Mouse (Mus musculus): ENCODE measurements around the gene Cfl1.

DNA sequence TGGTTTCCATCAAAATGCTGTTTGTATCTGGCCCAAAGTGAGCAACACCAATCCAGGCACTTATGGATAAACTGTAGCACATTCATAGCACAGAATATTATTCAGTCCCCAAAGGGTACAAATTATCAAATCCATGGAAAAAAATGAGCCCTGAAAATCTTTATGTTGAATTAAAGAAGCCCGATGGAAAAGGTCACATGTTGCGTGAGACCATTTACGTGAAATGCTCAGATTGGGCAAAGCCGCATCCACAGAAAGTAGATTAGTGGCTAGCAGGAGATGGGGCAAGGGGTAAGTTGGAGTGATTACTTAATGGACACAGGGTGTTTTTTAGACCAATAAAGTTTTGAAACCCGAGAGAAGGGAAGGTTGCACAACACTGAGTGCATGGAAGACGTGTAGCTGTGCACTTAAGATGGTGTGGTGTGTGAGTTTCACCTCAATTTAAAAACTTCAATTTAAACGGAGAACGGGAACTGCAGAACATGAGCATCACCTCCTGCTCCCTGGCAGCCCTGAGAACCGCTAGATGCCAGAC, 45.8 kb upstream of the Cfl1 start:
- TF ChIP-seq CTCF (IDR thresholded peaks at IDR 0.05; ENCODE audit: low read depth, low read length) (no peak), GATA2 (IDR thresholded peaks at IDR 0.05; ENCODE audit: borderline replicate concordance, low read depth, low read length) (no peak), TAL1 (conservative IDR thresholded peaks at IDR 0.05; ENCODE audit: low read depth, low read length) (no peak)

Measured in G1E (cell line).